Mouse (Mus musculus): ENCODE results near the gene Tmem104. TPM values are rescaled to one million over a fixed set of nuclear protein-coding genes. Genes with fewer than 3 reads are reported as not detected.

Tmem104 gene
- polyA plus RNA-seq, 1 experiment from 2014 or later: 19.2 TPM

DNA sequence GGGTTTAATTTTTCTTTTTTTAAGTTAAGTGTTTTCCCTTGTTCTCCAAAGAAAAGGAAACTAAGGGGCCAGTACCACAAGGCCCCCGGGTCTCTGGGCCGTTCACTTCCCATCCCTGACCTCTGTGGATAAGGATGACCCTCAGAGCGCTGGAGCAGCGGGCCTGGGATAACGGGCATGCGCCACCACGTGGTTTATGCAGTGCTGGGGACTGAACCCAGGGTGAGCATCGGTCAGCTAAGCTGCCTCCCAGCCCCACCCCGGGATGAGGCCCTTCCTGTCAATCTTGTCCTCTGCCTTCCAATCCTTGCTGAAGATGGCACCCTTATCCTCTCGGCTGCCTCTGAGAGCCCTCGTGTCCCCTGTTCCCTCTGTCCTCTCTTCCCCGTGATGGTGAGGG is 40.4 kb downstream of the Tmem104 start:
- 70% methylated on average over 12 of the region's 12 CpGs for WGBS
- H3K27ac ChIP-seq (ENCODE audit: low read depth, low read length): no peak overlapping the region
- no peak overlapping the region for H3K4me3 ChIP-seq (ENCODE audit: low read depth, low read length)
- no peak for TF ChIP-seq CTCF (IDR thresholded peaks at IDR 0.05; ENCODE audit: low read depth)
- H3K9me3 ChIP-seq (ENCODE audit: control insufficient read depth): no peaks in the 10 kb centered on the region
- ATAC-seq: no peak
- no peak overlapping the region for H3K9ac ChIP-seq (ENCODE audit: low read depth, low read length)
- no peaks in the 10 kb centered on the region for H3K36me3 ChIP-seq (ENCODE audit: control insufficient read depth, insufficient read depth)
- no peaks in the 10 kb centered on the region for H3K27me3 ChIP-seq (replicated peaks; ENCODE audit: control insufficient read depth, insufficient read depth, low read length)
- peaks cover 8% of the 10 kb centered on the region for H3K4me1 ChIP-seq (replicated peaks; ENCODE audit: control insufficient read depth, insufficient read depth, low read length)
- no peak overlapping the region for H3K4me2 ChIP-seq (replicated peaks; ENCODE audit: low read depth)

DNA sequence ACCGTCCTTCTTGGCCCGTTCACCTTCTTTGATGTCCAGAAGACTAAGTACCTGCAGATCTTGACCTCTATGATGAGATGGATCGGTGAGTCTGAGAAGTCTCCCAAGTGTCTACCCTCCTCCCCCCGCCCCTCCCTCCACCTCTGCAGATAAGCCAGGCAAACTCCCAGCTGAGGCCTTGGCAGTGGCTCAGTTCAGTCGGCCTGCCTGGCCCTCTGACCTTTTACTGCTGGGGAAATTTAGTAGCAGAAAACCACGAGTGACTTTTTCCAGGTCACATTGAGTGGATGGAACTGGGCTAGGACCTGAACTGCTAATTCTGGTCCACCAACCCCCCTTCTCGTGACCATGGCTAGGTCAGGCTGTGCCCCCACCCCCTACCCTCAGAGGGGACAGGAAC is 41.1 kb downstream of the Tmem104 start:
- no peaks in the 10 kb centered on the region for H3K27me3 ChIP-seq (replicated peaks; ENCODE audit: control insufficient read depth, insufficient read depth, low read length)
- H3K4me2 ChIP-seq (replicated peaks; ENCODE audit: low read depth): no peak overlapping the region
- H3K9ac ChIP-seq (ENCODE audit: low read depth, low read length): no peak overlapping the region
- ATAC-seq: no peak
- 60% methylated on average over 7 of the region's 7 CpGs for WGBS
- no peak for TF ChIP-seq CTCF (IDR thresholded peaks at IDR 0.05; ENCODE audit: low read depth)
- H3K9me3 ChIP-seq (ENCODE audit: control insufficient read depth): no peaks in the 10 kb centered on the region
- no peak overlapping the region for H3K27ac ChIP-seq (ENCODE audit: low read depth, low read length)
- H3K4me1 ChIP-seq (replicated peaks; ENCODE audit: control insufficient read depth, insufficient read depth, low read length): peaks cover 8% of the 10 kb centered on the region
- H3K4me3 ChIP-seq (ENCODE audit: low read depth, low read length): no peak overlapping the region
- no peaks in the 10 kb centered on the region for H3K36me3 ChIP-seq (ENCODE audit: control insufficient read depth, insufficient read depth)

DNA sequence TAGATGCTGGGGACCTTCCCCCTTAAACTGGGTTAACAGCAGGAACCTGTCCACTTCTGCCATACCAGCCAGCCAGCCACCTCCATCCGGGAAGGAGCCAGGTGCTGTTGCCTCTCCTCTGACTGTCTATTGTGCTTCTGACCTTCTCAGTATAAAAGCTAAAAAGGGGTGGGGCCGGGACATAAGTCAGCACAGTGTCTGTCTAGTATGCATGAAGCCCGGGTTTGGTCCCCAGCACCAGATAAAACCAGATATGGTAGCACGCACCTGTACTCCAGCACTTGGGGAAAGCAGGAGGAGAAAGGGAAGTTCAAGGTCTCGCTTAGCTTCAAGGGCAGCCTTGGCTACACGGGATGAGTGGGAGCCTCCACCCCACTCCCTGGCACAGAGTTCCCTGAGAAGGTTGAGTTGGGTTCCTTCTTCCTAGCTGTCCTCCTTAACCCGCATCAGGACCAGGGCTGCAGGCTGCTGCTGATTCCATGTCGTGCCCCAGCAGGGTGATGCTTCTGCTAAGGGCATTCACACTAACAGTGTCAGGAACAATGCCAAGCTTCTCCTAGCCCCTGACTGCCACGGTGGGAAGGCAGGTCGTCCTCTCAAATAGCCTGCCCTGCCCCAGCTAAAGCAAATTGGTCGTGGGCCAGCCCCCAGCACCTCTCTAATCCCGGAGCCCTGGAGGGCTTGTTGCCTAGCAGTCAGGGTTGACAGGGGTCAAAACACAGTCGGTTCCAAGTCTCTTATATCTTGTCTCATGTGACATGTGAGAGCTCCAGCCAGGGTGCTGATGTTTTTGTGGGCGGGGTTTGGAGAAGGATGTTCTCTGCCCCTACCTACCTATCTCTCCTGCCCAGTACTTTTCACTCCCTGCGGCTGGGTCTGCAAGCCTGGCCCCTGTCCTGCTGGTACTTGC is 42.0 kb downstream of the Tmem104 start:
- Histone ChIP-seq H3K4me1 (replicated peaks; ENCODE audit: control insufficient read depth, insufficient read depth, low read length) (peaks cover 8% of the 10 kb centered on the region), H3K9ac (ENCODE audit: low read depth, low read length) (no peak overlapping the region), H3K36me3 (ENCODE audit: control insufficient read depth, insufficient read depth) (no peaks in the 10 kb centered on the region), H3K9me3 (ENCODE audit: control insufficient read depth) (no peaks in the 10 kb centered on the region), H3K27ac (ENCODE audit: low read depth, low read length) (no peak overlapping the region), H3K4me3 (ENCODE audit: low read depth, low read length) (no peak overlapping the region), H3K4me2 (replicated peaks; ENCODE audit: low read depth) (no peak overlapping the region), H3K27me3 (replicated peaks; ENCODE audit: control insufficient read depth, insufficient read depth, low read length) (no peaks in the 10 kb centered on the region)
- 49% methylated on average over 15 of the region's 15 CpGs for WGBS
- no peak for TF ChIP-seq CTCF (IDR thresholded peaks at IDR 0.05; ENCODE audit: low read depth)
- no peak for ATAC-seq

DNA sequence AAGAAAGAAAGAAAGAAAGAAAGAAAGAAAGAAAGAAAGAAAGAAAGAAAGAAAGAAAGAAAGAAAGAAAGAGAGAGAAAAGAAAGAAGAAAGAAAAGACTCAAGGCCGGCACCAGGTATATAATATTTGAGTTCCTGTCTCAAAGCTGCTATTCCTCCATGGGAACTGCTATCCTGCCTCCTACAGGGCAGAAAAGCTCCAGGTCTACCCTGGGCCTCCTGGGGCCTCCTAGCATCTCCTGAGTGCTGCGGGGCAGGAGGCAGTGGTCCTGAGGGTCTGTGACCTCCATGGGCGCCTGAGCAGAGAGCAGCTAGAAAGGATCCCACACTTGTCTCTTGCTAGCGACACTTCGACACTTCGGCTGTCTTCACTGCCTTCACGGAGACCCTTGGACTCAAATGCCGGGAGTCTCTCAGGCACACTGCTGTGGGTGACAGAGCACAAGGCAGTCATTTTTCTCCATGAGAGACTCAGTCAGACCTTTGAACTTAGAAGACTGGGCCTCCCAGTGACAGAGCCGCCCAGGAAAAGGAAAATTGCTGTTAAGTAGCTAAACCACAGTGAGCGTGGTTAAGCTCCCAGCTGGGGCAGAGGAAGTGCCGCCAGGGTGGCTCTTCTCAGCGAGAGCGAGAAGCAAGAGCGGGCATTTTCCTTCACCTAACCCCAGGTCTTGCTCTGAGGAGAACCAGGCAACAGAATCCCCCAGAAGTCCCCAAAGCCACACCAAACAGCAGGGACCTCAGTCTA is 44.1 kb downstream of the Tmem104 start:
- Histone ChIP-seq H3K4me1 (replicated peaks; ENCODE audit: control insufficient read depth, insufficient read depth, low read length) (peaks cover 8% of the 10 kb centered on the region), H3K9me3 (ENCODE audit: control insufficient read depth) (no peaks in the 10 kb centered on the region), H3K27ac (ENCODE audit: low read depth, low read length) (peak overlapping the region; percentile 93), H3K36me3 (ENCODE audit: control insufficient read depth, insufficient read depth) (no peaks in the 10 kb centered on the region), H3K4me3 (ENCODE audit: low read depth, low read length) (no peak overlapping the region), H3K4me2 (replicated peaks; ENCODE audit: low read depth) (peak overlapping the region; percentile 50), H3K27me3 (replicated peaks; ENCODE audit: control insufficient read depth, insufficient read depth, low read length) (no peaks in the 10 kb centered on the region), H3K9ac (ENCODE audit: low read depth, low read length) (0 out of 2 replicates have a peak overlapping the region, but pooled peaks have one; percentile 22)
- peak; percentile 88 for ATAC-seq
- WGBS: 22% methylated on average over 14 of the region's 14 CpGs
- TF ChIP-seq CTCF (IDR thresholded peaks at IDR 0.05; ENCODE audit: low read depth): peak; percentile 54

DNA sequence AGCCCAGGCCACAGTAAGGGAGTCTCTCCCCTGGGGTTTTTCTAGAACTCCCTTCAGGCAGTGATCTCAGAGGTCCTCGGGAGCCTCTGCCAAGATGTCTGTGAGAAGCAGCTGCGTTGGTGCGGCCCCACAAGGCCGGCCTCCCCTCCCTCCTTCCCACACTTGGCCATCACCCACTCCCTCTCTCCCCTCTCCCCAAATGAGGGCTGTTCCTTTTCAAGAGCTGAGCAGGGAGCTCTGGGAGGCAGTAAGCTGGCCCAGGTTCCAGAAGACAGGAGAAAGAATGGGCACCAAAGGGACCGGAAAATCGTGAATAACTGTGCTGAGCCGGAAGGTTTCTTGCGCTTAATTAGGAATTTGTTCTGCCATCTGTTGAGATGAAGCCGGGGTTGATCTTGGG is 44.6 kb downstream of the Tmem104 start:
- peaks cover 8% of the 10 kb centered on the region for H3K4me1 ChIP-seq (replicated peaks; ENCODE audit: control insufficient read depth, insufficient read depth, low read length)
- H3K9ac ChIP-seq (ENCODE audit: low read depth, low read length): no peak overlapping the region
- H3K4me2 ChIP-seq (replicated peaks; ENCODE audit: low read depth): peak overlapping the region; percentile 50
- no peaks in the 10 kb centered on the region for H3K36me3 ChIP-seq (ENCODE audit: control insufficient read depth, insufficient read depth)
- peak overlapping the region; percentile 93 for H3K27ac ChIP-seq (ENCODE audit: low read depth, low read length)
- no peaks in the 10 kb centered on the region for H3K27me3 ChIP-seq (replicated peaks; ENCODE audit: control insufficient read depth, insufficient read depth, low read length)
- no peaks in the 10 kb centered on the region for H3K9me3 ChIP-seq (ENCODE audit: control insufficient read depth)
- 48% methylated on average over 9 of the region's 9 CpGs for WGBS
- H3K4me3 ChIP-seq (ENCODE audit: low read depth, low read length): no peak overlapping the region
- ATAC-seq: 0 out of 2 replicates have a peak, but pooled peaks have one; percentile 11
- no peak for TF ChIP-seq CTCF (IDR thresholded peaks at IDR 0.05; ENCODE audit: low read depth)

DNA sequence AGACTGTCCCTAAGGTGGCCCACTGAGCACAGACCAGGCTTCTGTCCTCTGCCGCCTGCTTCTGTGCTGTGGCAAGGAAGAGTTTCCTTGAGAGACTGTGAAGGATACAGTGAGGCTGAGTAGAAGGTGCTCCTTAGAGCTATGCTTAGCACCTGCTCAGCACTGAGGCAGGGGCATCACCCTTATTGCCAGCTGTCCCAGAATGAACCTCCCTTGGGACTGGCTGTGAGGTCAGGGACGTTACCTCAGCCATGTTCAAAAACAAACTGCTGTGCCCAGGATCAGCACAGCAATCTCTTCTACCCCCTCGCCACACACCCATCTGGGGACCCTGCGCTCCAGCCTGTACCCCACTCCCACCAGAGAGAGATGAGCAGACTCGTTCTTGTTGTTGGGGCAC is 45.6 kb downstream of the Tmem104 start:
- no peak overlapping the region for H3K27ac ChIP-seq (ENCODE audit: low read depth, low read length)
- no peaks in the 10 kb centered on the region for H3K27me3 ChIP-seq (replicated peaks; ENCODE audit: control insufficient read depth, insufficient read depth, low read length)
- TF ChIP-seq CTCF (IDR thresholded peaks at IDR 0.05; ENCODE audit: low read depth): no peak
- no peaks in the 10 kb centered on the region for H3K36me3 ChIP-seq (ENCODE audit: control insufficient read depth, insufficient read depth)
- peaks cover 8% of the 10 kb centered on the region for H3K4me1 ChIP-seq (replicated peaks; ENCODE audit: control insufficient read depth, insufficient read depth, low read length)
- no peak overlapping the region for H3K9ac ChIP-seq (ENCODE audit: low read depth, low read length)
- no peak overlapping the region for H3K4me3 ChIP-seq (ENCODE audit: low read depth, low read length)
- H3K4me2 ChIP-seq (replicated peaks; ENCODE audit: low read depth): no peak overlapping the region
- 88% methylated on average over 5 of the region's 5 CpGs for WGBS
- ATAC-seq: no peak
- H3K9me3 ChIP-seq (ENCODE audit: control insufficient read depth): no peaks in the 10 kb centered on the region
